Mouse (Mus musculus) testis, postnatal 10 days (tissue): ENCODE measurements around the gene Npy4r.

ENCODE experiments used
- DNase-seq: peaks from one replicate; pipeline ENCODE4 v3.0.0; 2021; ENCODE audit warnings: low spot score

Gene Npy4r

GRCm38 (mm10) chr14:34152342-34152741, at the start of gene Npy4r:
Gene Npy4r (minus strand): TSS chr14:34152489.
- peak; percentile 73 for DNase-seq

DNA sequence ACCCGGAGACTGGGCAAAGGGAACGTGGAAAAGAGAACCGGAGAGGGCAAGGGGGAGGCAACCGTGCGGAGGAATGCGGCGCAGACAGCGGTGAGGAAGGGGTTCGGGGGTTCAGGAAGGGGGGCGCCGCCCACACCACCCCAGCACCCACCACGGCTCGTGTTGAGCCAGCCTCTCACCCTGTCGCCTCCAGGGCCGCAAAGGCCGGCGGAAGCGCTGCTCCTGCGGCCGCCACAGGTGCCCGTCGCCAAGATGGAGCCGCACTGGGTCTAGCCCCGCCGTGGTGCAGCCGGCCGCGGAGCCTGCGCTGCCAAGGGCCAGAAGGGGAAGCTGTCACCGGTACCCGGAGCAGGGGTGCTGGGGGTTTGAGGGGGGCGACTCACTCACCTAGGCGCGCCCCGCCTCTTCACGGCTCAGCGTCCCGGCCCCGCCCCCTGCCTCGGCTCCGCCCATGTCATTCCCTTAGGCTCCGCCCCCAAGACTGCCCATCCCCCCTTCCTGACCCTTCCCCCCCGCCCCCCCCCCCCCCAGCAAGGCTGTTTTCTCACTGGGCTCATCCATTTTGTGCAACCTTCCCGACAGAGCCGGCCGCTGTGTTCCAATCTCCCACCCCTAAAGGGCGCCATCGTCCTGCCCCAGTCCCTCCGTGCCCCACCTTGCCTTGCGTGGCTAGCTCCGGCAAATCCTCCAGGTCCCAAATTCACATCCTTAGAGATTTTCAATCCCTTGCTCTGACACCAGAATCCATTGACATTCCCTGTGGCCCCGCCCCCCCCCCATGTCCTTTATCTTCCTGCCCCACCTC, 49.1 kb upstream of the Npy4r start, which contains the start of gene Gprin2:
Gene Gprin2, minus strand, starts transcription at position 423 of the 805 bp plus-strand sequence.
- DNase-seq = peak; percentile 83

DNA sequence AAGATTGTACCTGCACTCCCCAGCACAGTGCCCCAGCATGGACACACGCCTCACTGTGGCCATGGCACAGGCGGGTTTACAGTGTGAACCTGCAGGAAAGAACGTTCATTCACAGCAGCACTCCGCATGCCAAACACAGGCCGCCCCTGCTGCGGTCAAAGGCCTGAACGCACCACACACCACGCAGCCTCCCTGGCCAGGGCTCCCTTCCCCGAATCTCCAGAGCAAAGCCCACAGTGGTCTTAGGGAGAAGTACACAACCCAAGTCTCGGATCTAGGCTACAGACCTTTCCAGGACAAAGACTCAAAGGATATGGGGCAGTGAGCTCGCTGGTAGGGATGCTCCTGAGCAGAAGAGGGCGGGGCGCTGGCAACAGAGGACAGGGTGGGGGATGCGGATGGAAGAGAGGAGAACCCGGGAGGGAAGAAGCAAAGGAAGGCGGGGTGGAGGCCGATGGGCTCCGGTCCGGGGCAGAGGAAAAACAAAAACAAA, 48.5 kb upstream of the Npy4r start:
- peak; percentile 71 for DNase-seq

- no peak for DNase-seq
These were observed 44.4 kb upstream of the Npy4r start for GRCm38 (mm10) chr14:34196706-34197105.

DNA sequence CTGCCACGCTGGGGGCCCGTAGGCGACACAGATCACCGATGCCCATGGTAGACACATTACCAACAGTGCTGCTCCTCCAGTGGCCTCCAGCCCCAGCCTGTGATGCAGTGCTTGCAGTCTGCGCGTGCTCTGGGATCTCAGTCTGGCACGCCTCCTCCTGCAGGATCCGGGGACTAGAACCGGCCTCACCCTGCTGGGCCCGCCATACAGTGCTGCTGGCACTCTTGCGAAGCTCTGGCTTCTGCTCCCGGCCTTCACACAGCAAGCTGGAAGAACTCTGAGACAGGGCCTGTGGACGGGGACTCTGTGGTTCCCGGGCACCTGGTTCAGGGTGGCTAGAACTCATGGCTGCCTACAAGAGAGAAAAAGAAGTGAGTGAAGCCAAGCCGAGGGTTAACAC, 43.2 kb upstream of the Npy4r start:
- DNase-seq = no peak

DNA sequence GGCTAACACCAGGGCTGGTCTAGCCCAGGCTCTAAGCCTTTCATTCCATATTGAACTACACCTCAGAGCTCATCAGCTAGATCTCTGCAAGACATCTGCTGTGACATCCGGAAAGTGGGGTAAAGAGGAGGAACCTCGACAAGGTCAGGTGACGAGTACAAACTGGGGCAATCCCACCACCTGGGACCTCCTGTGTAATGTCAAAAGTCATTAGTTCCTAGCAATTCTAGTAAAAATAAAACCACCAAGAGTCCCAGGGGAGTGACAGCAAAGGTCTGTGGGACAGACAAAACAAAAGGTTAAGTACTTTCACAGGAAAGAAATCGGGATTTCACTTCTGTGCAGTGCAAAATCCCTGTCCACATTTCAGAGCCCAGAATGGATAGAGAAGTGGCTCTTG, 41.6 kb upstream of the Npy4r start:
- DNase-seq = no peak

GRCm38 (mm10) chr14:34190361-34190760, 38.1 kb upstream of the Npy4r start:
- DNase-seq = no peak

DNA sequence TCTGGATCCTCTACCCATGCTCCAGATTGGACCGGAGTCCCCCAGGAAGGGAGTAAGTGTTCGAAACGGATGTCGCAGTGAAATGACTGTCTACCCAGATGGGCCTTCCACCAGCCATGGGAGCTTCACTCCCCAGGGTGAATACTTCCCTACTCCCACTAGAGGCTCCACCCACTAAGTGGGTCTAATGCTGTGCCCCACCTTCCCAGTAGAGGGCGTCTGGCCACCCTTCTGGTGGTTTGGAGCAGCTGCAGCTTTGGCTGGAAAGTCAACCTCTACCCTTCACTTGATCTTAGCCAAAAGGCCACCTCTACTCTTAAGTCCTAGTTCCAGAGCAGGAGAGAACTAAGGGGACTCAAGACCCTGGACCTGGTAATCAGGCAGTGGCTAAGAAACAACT, 36.3 kb upstream of the Npy4r start:
- DNase-seq = peak; percentile 69

DNA sequence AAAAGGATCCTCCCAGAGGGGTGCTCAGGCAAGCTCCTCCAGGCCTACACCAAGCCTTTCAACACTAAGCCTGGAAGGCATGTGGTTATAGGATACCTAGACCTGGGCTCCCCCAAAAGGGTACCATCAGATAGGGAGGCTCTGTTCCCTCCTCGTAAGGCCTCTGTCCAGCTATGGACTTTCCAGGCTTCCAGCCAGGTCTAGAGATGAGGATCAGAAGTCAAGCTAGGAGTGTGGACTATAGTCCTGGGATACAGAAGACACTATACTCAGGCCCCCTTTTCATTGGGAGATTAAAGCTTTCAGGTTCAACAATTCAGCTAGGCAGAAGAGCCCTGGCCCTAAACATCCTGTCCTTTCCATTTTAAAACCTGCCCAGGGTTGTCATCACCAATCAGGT, 30.8 kb upstream of the Npy4r start:
- no peak for DNase-seq

GRCm38 (mm10) chr14:34179351-34179750, 27.1 kb upstream of the Npy4r start:
- no peak for DNase-seq

GRCm38 (mm10) chr14:34171107-34171506, 18.8 kb upstream of the Npy4r start:
- no peak for DNase-seq

- DNase-seq = no peak
These were observed 3.5 kb upstream of the Npy4r start for GRCm38 (mm10) chr14:34155752-34156151.

DNA sequence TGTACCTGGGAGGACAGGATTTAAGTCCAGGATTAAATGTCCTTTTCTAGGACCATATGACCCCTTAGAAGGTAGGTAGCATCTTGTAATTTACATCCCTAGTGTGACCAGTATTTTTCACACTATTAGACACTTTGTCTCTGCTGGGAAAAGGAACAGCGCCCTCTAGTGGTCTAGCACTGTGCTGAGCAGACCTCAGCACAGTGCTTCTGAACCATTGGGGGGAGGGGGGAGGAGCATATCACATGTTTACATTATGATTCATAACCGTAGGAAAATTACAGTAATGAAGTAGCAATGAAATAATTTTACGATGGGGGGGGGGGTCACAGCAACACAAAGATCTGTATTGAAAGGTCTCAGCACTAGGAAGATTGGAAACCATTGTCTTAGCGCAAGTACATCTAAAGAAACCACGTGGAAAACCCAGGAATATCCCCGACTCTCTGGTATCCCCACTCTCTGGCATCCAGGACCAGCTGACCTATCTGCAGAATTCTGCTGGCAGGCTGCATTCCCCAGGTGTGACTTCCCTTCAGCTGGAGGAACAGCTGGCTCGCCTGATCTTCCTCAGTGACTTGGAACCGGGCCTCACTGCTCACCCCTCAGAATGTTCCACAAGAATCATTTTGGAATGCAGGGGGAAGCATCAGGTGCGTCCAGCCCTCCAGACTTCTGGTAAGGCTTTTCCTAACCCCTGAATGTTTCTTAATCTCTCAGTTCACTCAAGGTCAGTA, 2.5 kb upstream of the Npy4r start:
- peak; percentile 82 for DNase-seq

DNA sequence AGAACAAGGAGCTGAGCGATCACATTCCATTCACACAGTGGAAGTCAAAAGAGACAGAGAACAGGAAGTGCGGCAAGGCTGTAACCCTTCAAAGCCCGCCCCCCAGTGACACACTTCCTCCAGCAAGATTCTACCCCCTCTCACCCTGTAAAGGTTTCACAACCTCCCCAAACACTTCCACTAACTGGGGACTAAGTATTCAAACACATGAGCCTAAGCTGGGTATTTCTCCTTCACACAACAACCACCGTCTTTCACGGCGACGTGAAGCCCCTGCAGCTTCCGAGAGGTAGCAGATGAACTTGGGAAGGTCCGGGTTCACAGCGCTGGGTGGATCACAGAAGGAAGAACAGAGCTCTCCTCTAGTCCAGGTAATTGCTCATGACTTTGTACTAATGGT, 9.4 kb downstream of the Npy4r start:
- DNase-seq = no peak

GRCm38 (mm10) chr14:34142316-34142715, 10.0 kb downstream of the Npy4r start:
- DNase-seq = no peak

DNA sequence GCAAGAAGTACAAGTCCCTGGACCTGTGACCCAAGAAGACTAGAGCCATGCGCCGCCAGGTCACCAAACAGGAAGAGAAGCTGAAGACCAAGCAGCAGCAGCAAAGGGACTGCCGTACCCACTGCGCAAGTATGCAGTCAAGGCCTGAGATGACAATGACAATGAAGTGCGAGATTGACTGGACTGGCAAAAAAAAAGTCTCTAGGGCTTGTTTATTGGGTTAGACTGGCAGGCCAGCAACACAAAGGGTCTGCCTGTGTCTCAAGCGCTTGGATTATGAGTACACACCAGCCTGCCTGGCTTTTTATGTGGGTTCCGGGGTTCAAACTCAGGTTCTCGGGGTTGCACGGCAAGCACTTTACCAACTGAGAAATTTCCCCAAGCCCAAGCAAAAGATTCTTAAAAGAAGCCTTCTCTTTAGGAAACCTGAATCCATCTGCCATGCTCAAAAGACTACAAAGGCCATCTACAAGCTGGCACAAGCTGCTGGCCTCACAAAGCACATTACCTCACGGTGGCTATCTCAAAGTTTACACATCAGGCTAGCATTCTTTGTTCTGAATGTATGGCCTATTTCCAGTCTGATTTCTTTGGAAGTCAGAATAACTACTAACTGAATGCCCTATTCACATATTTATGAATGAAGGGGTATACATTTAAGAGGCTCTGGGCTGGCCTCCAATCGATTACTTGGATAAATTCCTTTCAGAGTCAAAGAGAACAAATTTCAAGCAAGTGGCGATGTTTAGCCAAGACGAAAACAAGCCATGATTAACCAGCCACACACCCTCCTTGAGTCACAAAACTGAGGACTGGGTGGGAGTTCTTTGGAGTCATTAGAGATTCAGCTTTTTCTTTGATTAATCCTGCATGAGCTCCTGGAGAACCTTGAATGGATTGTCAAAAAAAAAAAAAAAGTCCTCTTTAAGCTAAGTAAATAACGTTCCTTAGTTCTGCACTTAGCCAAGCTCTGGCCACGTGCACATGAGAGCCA, 12.3 kb downstream of the Npy4r start:
- peak; percentile 22 for DNase-seq

- peak; percentile 17 for DNase-seq
These were observed 16.9 kb downstream of the Npy4r start for GRCm38 (mm10) chr14:34135391-34135790.

DNA sequence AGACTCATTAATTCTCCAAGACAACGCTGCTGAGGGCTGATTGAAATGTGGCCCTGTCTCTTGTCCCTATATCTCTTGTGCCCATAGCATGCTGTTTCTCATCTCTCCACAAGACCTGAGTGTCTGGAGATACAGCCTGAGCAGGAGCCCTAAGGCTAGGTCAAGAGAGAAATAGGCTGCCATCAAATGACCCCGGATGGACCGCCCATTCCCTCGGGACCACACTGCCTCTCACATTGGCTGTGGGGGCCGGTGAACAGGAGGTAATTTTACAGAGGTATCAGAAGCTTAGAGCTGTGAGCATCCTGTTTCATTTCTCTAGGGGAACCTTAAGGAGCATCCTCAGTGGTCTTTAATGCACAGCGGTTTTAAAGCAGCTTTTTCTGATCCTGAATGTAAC, 21.1 kb downstream of the Npy4r start:
- DNase-seq = peak; percentile 19

- peak; percentile 13 for DNase-seq
These were observed 30.6 kb downstream of the Npy4r start for GRCm38 (mm10) chr14:34121691-34122090.

DNA sequence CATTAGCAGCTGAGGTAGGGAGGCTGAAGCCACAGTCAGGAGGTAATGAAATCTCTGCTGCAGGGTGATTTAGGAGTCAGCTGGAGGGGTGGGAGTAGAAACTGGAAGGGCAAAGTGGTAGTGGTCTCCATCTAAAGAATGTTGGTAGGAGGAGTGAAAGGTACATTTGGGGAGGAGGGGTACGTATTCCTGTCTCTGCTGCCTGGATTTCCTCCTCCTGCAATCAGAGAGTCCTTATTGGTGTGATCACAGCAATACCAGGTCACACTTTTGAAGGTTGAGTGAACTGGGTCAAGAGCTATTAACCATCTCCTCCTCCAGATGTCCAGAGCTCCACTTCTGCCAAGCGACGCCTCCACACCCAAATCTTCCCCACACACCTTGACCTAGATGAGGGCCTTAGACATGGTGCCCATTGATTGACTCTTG, 31.4 kb downstream of the Npy4r start:
- DNase-seq = peak; percentile 31

DNA sequence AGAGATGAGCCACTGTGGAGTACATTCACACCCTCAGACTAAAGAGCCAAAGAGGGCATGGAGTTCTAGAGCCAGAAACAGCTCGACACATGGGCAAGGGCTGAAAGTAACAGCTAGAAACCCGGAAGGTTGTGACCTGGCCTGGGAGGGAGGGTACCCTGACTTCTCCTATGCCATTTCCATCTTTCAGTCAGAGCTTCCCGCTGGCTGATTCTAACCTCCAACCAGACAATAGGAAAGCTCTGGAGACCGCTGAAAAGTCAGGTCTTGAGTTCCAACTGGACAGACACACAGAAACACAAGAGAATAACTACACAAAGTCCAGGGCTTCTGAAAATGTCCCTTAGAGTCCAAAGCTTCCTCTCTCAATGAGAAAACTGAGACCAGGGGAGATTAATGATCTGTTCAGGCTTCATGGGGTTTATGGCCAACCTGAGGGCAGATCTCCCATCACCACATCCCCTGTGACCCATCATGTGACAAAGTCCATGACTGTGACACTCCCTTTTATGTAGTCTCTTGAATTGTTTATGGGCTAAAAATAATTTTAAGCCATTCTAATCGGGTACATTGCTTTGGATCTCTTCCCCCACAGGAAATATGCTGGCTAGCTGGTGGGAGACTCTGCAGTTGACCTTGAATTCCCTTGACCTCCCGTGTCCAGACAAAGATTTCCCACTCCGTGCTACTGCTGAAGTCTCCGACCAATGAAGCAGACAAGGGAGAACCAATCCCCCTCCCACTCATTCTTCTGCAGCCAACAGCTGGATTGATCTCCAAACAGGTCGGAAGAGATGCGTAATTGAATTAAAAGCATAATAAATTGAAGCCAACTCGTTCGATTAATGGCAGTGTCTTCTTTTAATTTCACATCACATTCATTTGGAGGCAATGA, 32.0 kb downstream of the Npy4r start:
- DNase-seq = peak; percentile 31
